Mouse (Mus musculus) megakaryocyte progenitor cell, adult 5-6 weeks (primary cell): ENCODE measurements around the gene Htr2a. TPM values are rescaled to one million over a fixed set of nuclear protein-coding genes. Genes with fewer than 3 reads are reported as not detected.

Experiments used
- ATAC-seq: replicated peaks from 2 replicates; pipeline ENCODE4 v1.8.0; 2016; ENCODE audit warnings: mild to moderate bottlenecking, moderate TSS enrichment, inconsistent platforms; ENCODE audit not compliant: poor library complexity
- total RNA-seq, 2 experiments: library from RNA; stranded (forward) in 1 of 2; stranded (reverse) in 1 of 2; fragments of 157-497, 149-512 nt in 1 of 2; fragments of 200-1000 nt in 1 of 2; gene quantifications; 2 replicates each; pipeline versions ENCODE4 v1.2.3 to v1.2.4; 2015 to 2017

Htr2a gene
- total RNA-seq (2015) (0.93 and 1.2 TPM in 2 replicates), total RNA-seq (2017) (0.51 and 0.54 TPM in 2 replicates)

DNA sequence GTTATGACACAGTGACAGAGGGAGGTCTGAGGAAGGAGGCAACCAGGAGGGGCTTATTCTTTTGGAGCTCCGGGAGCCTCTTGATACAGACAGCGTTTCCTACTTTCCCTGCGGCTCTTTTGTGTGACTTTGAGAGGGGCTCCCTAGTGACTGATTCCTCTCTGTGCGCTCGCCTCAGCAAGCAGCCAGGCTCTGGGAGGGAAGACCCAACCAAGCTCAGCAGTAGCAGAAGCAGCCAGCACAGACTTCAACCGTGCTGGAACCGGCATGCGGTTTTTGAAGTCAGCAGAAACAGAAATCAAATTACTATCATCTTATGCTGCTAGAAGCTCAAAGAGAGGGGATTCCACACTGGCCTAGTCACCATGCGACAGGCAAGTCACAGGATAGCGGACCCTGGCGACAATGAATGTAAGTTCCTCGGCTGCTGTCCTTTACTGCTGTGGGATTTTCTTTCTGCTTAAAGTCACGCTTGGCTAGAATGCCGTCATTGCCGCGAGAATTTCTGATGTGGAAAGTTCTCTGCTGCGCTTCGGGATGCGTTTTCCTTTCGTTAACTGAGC is at the start of gene Htr2a:
TSS of gene Htr2a (plus strand) at position 22 of the 563 bp plus-strand sequence.
- ATAC-seq: peak; percentile 27

DNA sequence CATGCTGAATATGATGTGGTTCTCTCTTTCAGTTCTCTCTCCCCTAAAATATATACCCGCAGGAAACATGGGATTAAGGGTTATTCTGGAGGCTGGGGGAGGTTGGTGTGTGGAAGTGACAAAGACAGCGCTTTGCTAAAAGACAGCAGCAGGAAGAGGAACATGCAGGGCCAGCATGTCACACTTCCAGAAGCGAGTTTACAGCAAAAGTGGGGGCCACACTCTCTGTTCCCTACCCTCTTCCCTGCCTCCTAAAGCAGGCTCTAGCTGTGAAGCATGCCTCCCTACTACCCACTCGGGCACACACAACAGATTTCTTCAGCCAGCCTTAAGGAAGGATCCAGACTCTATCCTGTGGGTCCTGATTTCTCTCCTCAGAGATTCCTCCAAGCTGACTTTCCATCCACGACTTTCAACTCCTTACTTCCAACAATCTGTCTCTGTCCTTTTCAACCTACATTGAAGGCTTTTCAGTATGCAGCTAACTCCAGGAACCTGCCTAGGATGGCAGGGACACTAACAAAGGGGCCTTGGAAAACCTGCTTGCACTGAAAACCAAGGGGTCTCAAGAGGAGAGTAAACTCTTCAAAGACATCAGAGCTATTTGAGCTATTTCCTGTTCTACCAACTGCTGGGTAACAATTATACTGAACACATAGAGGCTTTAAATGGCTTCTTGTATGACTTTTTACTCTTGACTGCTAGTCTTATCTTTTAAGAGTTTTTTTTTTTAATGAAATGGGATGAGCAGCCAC is 39.1 kb upstream of the Htr2a start:
- no peak for ATAC-seq

DNA sequence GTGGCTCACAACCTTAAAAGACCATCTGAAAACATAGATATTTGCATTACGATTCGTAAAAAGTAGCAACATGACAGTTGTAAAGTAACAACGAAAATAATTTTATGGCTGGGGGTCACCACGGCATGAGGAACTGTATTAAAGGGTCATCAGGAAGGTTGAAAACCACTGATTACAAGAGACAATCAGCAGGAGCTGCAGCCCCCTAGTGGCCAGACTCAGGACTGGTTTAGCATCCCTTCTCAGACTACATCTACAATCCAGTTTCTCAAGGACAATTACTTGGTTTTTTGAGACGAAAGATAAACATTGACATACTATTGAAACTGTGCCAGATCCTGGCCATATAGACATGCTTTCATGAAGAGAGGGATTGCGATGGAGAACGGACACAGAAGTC is 38.1 kb upstream of the Htr2a start:
- peak; percentile 79 for ATAC-seq

DNA sequence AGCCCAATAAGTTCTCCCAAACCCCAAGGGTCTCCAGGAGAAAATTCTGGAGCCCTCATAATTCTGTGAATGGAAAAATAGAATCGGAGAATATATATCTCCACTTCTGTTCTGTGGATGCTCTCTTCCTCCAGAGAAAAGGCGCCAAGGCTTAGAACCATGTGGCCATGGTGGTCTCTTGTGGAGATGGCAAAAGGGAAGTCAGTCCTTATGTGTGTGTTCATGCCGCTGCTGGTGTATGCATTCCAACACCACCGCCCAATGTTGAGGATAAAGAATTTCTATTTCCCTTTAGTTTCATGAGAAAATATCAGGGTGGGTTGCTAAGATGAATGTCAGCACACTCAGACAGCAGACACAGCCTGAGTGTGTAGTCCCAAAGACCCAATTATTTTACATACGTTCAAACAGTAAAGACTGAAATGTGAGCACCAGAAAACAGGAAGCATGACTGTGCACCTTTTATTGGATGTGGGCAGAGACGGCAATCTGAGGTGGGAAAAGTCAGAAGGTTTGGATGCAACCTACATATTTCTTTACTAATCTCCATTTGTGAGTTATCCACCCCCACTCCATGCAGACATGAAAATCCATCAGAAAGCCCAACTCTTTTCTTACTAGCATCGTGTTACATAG is 37.4 kb upstream of the Htr2a start:
- ATAC-seq: peak; percentile 60

DNA sequence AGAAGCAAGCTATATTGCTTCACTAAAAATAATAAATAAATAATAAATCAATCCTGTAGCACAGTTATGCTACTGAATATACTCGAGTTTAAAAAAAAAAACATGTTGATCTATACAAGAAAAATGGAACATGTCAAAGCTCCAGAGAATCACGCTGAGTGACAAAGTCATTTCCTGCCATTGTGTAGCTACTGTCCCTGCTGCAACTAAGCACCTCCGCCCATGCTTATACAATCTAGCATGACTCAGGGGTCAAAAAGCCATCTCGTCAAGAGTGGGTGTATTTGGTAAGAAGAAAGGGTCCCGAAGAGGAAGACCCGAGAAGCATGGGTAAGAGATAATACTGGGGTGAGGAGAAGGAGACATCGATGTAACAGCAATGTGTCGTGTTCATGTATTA is 29.3 kb upstream of the Htr2a start:
- ATAC-seq: no peak

DNA sequence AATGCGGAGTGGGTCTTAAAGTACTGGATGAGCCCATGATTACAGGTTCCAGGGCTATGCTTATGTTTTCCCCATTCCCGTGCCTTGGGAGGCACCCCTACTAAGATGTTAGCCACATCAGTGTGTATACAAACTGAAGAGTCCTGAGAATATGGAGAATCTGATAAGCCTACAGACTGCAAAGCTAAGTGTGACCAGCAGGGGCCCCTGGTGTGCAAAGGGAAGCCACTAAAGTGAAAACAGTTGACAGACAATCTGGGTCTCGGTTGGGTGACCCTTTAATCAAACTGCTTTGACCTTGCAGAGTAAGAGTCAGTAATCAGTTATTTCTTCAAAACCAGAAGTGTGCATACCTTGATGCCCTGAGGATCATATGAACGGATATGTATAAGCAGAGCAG is 21.8 kb upstream of the Htr2a start:
- peak; percentile 98 for ATAC-seq

DNA sequence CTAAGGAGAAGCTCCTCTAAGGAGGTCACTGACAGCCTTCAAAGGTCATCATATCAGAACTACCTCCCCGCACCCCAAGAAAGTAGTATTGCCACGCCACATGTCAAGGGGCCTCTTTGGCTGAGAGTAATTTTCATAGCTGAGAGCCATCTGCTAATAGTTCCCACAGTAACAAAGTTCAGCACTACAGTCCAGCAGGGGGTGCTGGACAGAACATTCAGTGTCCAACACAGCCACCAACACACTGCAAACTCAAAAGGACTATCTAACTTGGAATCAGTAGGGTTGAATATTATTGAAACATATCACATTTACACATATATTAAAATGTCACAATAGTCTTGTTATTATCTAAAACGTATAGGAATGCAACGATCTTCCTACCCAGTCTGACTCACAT is 2.6 kb upstream of the Htr2a start:
- 0 out of 2 replicates have a peak, but pooled peaks have one; percentile 23 for ATAC-seq

DNA sequence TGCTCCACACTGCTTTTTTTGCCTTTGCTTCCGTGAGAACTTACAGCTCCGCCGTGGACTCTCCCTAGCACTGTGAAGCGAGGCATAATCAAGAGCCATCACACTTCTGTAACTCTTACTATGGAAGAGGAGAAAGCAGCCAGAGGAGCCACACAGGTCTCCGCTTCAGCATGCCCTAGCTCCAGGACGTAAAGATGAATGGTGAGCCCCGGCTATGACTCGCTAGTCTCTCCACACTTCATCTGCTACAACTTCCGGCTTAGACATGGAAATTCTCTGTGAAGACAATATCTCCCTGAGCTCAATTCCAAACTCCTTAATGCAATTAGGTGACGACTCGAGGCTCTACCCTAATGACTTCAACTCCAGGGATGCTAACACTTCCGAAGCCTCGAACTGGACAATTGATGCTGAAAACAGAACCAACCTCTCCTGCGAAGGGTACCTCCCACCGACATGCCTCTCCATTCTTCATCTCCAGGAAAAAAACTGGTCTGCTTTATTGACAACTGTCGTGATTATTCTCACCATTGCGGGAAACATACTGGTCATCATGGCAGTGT is 1.1 kb downstream of the Htr2a start:
- no peak for ATAC-seq

DNA sequence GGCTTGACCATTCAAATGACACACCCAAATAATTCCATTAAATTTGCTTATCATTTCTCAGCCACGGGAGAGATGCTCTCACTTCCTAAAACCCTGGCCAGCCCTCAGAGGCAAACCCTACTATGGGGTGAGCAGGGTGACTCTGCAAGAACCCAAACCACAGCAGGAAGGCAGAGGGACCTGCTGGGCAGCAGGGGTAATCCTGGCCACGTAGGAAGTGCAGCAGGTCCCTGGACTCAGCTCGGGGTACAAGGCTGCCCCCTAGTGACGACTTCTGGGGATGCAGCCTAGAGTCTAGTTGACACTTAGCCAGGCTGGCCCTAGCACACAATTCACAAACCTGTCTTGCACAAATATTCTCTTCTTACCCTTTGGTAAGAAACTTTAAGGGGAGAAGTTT is 2.7 kb downstream of the Htr2a start:
- ATAC-seq: peak; percentile 72

DNA sequence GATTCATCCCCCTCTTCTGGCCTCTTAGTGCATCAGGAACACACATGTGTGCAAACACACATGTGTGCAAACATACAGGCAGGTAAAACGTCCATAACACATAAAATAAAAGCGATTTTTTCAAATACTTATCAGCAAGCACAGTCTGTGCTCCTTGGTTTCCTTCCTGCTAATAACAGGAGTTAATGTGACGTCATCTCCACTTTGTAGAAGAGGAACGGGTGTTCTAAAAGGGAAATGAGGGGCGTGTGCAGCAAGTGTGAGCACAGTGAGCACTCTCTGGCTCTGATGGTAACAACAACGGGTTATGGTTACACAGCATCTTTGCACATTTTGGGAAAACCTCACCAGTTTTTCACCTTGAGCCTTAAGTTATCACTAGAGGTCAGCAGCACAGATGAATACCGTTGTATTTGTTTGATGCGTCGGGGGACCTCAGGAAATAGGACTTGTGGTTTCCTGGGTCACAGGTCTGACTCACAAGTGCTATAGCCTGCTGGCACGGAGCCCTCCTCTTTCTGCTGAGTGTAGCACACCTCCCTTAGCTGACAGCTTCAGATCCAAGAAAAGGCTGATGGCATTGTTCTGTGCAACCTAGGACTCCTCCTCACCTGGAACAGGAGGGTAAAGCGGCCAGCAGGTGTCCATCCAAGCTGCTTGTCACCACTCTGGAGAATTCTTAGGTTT is 5.6 kb downstream of the Htr2a start:
- peak; percentile 68 for ATAC-seq

DNA sequence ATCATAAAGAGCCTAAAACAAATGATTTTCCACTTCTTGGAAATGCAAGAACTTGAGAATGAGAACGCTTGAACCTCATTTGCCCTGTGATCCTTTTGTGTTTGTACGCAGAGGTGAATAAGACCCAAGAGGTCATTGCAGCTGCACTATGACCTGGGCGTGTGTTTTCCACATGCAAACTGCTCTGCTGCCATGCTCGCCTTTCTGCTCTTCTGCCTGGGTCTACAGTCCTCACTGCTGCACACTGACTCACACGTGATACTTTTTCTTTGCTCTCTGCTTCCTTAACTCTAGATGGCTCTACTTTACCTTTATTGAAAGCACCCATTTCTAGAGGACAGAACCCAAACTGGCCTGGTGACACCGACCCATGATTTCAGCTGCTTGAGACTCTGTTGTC is 9.4 kb downstream of the Htr2a start:
- ATAC-seq: no peak

DNA sequence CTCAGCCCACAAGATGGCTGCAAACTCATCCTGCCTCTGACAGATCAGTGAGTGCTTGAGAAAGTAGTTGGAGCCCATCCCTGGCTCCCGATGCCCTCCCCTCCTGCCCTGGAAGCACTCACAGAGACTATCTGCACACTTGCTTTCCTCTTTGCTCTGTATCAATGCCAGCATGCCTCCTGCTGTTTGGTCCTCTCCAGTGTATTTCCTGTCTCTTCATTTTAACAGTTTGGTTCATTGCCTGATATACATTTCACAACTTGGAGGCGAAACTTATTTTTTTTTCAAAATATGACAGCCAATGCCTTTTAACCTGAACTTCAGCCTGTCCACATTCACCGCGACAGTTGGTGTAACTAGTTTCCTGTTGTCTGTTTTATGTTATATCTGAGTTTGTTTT is 11.0 kb downstream of the Htr2a start:
- peak; percentile 63 for ATAC-seq

DNA sequence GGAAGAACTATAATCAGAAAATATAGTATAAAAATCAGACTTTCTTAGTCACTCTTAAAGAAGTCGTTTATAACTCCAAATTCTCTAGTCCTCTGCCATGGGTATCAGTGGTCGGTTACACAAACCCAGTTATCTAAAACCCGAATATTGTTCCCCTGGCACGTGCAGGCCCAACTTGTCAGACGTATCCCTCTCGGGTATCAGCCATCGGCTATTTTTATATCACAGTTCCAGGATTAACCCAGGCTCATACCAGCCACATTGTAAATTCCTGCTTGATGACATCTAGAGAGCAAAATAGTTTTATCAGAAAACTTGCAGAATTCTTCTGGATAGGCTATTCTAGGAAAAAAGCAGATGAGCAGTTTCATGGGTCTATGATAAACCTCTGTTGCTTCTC is 16.6 kb downstream of the Htr2a start:
- ATAC-seq: no peak

DNA sequence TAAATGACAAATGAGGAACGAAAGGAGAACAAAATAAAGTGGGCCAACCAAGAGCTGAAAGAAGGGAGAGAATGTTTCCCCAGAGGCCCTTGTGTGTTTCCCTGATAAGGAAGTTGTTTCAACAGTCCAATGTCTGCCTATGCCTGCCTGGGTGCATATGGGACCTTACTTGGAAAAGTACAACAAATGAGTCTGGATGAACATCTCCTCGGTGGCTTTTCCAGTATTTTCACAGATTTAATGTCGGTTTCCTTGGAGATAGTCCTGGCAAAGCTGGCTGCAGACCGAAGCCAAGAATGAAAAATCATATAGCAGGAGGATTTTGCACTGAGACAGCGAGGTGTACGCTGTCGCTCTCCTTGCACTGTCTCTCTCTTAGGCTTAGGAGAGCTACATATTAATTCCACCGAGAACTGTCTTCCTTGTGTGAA is 18.8 kb downstream of the Htr2a start:
- peak; percentile 87 for ATAC-seq

DNA sequence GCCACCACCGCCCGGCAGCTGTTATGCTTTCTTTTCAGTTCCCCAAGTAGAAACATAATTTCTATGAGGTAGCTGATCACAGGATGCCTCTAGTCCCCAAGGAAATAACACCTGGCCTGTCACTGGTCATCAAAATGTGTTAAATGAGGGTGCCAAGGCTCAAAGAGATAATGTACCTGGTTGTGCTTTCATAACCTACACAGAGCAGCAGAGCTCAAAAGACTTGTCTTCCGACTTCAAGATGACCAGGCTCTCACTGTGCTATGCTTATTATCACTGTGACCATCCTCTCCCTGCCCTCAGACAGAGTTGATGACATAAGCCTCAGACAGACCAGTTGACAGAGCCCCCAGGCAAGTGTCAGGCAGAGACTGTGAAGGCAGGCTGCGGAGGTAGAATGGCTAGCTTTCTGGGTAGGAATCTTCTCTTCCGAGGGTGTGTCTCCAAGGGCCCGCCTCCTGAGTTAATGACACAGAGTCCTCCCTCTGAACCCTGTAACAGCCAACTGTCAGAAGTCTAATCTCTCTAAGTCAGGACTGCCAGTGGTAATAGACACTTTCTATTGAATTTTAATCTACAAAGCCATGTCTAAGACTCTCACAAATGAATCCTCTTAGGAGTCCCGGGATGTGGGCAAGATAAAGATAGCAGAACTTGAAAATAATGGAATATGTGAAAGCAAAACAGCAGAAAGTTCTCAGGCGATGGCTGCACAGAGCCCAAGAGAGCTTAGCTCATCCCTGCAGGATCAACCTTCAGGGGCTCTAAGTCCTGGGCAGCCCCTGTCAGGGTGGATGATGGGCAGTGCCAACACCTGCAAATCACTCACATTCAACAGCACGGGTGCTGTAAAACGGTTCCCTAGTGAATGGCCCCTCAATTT is 31.7 kb downstream of the Htr2a start:
- ATAC-seq: peak; percentile 90

DNA sequence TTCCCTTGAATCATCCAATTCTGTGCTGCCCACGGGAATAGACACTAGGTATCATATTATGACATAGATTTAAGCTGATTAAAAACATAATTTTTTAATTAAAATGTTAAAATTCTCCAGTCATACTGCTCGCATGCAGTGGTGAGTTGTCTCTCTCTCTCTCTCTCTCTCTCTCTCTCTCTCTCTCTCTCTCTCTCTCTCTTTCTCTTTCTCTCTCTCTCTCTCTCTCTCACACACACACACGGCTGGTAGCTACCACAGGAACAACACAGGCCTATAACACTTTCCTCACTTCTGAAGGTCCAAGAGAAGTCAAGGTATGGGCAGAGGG is 32.3 kb downstream of the Htr2a start:
- ATAC-seq: no peak

DNA sequence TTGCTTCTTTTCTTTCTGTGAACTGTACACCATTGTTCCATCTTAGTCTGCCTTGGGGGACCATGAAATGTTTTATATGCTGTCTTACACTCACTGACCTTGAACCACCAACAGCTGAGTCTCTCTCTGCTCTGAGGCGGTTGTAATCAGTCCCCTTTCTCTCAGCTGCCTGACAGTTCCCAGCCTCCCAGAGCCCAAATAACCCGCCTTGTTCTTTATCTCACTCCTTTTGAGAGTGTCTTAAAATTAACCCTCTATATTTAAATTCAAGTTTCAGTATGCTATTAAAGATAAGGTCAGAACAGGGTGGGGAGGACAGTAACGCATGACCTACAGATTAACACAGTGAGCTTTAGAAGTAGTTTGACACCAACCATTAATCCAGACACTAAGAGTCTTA is 32.9 kb downstream of the Htr2a start:
- peak; percentile 62 for ATAC-seq

DNA sequence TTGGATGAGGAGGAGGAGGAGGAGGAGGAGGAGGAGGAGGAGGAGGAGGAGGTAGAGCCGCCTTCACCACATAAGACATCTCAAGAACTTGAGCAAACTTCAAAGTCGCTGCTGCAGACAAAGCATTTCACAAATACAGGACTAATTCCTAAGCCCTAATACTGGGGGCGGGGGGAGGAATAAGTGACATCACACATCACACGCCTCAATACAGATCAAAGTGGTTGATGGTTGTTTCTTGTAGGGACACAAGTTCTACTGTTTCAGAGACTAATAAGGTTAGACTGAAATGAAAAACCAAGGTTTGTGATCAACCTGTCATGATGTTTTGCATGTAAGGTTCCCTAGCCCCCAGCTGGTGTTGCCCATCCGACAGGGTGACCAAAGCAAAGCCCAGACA is 39.2 kb downstream of the Htr2a start:
- ATAC-seq: no peak

DNA sequence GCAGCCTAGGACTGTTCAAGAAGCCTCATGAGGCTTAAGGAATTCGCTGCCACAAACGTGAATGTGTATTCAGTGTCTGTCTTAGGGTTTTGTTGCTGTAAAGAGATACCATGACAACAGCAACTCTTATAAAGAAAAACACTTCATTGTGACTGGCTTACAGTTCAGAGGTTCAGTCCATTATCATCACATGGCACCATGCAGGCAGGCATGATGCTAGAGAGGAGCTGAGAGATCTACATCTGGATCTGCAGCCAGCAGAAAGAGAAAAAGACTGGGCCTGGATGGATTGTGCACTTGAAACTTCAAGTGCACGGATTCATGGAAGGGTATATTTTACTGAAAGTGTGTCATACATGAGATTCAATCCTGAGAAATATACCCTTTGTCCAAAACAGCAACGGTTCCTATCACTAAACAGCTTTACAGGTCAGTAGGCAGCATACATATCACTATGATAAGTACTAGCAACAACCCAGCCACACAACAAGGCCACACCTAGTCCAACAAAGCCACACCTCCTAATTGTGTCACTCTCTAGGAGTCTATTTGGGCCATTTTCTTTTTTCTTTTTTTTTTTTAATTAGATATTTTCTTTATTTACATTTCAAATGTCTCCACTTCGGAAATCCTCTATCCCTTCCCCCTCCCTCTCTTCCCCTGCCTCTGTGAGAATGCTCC is 43.8 kb downstream of the Htr2a start:
- peak; percentile 68 for ATAC-seq

DNA sequence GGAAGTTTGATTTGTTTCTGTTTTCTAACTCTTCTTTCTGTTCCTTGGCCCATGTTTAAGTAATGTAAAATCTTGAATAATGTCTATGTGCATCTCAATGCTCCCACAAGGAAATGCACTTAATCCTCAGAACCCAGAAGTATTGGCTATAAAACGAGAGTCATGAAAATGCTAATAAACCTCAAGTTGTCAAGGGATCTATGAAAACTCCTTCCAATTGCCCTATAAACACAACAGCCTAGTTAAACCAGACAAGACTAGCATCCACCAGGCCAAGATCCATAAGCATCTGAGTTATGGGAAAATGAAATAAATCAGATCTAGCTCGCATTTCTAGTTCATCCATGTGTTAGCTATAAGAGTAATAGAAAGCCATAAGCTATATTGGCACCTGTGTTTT is 51.3 kb downstream of the Htr2a start:
- no peak for ATAC-seq
